Mouse (Mus musculus): Measurements from ENCODE around the gene Abca7. TPM values are rescaled to one million over a fixed set of nuclear protein-coding genes. Genes with fewer than 3 reads are reported as not detected.

Abca7 gene
- polyA plus RNA-seq, 1 experiment from 2014 or later, result 4.1 TPM

DNA sequence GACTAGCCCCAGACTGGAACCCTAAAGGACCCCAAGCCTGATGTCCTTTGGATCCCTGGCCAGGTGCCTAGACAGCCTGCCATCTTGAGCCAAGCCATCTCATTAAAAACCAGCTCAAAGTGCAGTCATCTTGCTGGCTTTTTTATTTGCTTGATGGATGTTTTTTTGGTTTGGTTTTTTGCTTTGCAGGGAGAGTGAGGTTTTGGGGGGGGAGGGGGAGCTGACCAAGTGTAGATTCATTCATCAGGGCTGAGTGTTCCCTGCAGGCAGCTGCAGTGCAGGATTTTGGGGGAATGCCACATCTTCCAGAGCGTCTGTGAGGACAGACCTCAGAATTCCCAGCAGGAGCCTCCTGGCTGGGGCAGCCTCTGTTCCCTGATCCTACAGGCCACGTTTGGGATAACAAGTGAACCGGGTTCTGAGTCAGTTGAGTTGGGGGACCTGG lies 27.1 kb upstream of the Abca7 start:
- Histone ChIP-seq H3K9ac (ENCODE audit: low read depth, low read length) (no peak overlapping the region), H3K27me3 (ENCODE audit: control insufficient read depth, insufficient read depth, low read depth, low read length) (peaks cover 20% of the 10 kb centered on the region), H3K27ac (ENCODE audit: low read length) (no peak overlapping the region), H3K4me3 (ENCODE audit: low read depth, low read length) (no peak overlapping the region), H3K9me3 (replicated peaks; ENCODE audit: control insufficient read depth, low read length, poor library complexity, severe bottlenecking) (no peaks in the 10 kb centered on the region), H3K4me1 (ENCODE audit: control insufficient read depth, insufficient read depth, low read length) (0 out of 2 replicates have a peak, but pooled peaks cover 3% of the 10 kb centered on the region), H3K36me3 (ENCODE audit: control insufficient read depth, insufficient read depth, low read length) (peaks cover 16% of the 10 kb centered on the region), H3K4me2 (ENCODE audit: low read length) (no peak overlapping the region)
- WGBS, result 16% methylated on average over 3 of the region's 3 CpGs
- ATAC-seq, result no peak

DNA sequence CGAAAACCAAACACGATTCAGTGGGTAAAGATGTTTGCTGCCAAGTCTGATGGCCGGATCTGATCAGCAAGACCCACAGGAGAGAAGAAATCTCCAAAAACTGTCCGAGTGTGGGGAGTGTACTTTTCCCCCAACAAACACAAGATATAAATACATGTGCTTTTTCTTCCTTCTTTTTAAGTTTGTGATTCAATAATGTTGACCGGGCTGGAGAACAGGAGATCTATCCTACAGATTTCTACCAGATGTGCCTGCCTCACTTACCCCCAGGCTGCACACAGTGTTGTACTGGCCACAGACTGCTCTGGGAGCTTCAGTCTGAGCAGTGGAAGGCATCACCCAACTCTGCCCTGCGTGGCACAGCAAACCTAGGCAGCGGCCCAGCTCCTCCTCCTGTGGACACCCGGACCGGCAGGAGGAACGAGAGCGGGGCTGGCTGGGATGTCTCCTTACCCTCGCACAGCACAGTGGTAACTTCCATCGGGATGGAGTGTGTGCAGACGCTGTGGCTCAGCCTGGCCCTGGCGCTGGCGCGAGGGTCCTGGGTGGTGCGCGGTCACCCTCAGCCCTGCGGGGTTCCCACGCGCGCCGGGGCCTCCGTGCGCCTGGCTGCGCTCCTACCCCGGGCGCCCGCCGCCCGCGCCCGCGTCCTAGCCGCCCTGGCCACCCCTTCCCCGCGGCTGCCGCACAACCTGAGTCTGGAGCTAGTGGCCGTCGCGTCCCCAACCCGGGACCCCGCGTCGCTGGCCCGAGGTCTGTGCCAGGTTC lies 25.7 kb upstream of the Abca7 start, which contains the start of gene Grin3b:
Gene Grin3b (plus strand): TSS at position 301 of the 768 bp plus-strand sequence.
- Histone ChIP-seq H3K4me1 (ENCODE audit: control insufficient read depth, insufficient read depth, low read length) (0 out of 2 replicates have a peak, but pooled peaks cover 3% of the 10 kb centered on the region), H3K4me3 (ENCODE audit: low read depth, low read length) (peak within 1 kb of the TSS; percentile 36), H3K27ac (ENCODE audit: low read length) (no peak within 1 kb of the TSS), H3K4me2 (ENCODE audit: low read length) (peak within 1 kb of the TSS; percentile 56), H3K36me3 (ENCODE audit: control insufficient read depth, insufficient read depth, low read length) (peaks cover 18% of the 10 kb centered on the region), H3K9me3 (replicated peaks; ENCODE audit: control insufficient read depth, low read length, poor library complexity, severe bottlenecking) (no peaks in the 10 kb centered on the region), H3K9ac (ENCODE audit: low read depth, low read length) (peak within 1 kb of the TSS; percentile 52), H3K27me3 (ENCODE audit: control insufficient read depth, insufficient read depth, low read depth, low read length) (peaks cover 20% of the 10 kb centered on the region)
- 8% methylated on average over 47 of the region's 47 CpGs for WGBS
- 0 out of 2 replicates have a peak, but pooled peaks have one; percentile 16 for ATAC-seq

DNA sequence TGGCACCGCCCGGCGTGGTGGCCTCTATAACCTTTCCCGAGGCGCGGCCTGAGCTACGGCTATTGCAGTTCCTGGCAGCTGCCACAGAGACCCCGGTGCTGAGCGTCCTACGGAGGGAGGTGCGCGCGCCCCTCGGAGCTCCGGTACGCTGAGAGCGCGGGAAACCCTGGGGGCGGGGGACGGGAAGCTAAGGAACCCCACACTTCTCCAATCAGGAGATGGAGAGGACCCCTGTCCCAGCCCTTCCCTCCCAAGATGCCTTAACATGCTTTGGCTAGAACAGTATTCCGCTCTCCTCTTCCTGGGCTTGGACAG lies 25.2 kb upstream of the Abca7 start:
- no peak for ATAC-seq
- H3K27me3 ChIP-seq (ENCODE audit: control insufficient read depth, insufficient read depth, low read depth, low read length), result peaks cover 20% of the 10 kb centered on the region
- H3K9me3 ChIP-seq (replicated peaks; ENCODE audit: control insufficient read depth, low read length, poor library complexity, severe bottlenecking), result no peaks in the 10 kb centered on the region
- 0 out of 2 replicates have a peak, but pooled peaks cover 3% of the 10 kb centered on the region for H3K4me1 ChIP-seq (ENCODE audit: control insufficient read depth, insufficient read depth, low read length)
- H3K4me2 ChIP-seq (ENCODE audit: low read length), result peak overlapping the region; percentile 56
- H3K36me3 ChIP-seq (ENCODE audit: control insufficient read depth, insufficient read depth, low read length), result peaks cover 24% of the 10 kb centered on the region
- 10% methylated on average over 20 of the region's 21 CpGs for WGBS
- H3K27ac ChIP-seq (ENCODE audit: low read length), result no peak overlapping the region
- peak overlapping the region; percentile 52 for H3K9ac ChIP-seq (ENCODE audit: low read depth, low read length)
- peak overlapping the region; percentile 36 for H3K4me3 ChIP-seq (ENCODE audit: low read depth, low read length)

DNA sequence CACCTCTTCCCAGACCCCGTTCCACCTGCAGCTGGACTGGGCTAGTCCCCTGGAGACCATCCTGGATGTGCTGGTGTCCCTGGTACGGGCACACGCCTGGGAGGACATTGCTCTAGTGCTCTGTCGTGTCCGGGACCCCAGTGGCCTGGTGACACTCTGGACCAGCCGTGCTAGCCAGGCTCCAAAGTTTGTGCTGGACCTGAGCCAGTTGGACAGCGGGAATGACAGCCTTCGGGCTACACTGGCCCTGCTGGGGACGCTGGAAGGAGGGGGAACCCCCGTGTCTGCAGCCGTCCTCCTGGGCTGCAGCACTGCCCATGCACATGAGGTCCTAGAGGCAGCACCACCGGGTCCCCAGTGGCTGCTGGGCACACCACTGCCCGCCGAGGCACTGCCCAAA lies 23.5 kb upstream of the Abca7 start:
- 70% methylated on average over 14 of the region's 14 CpGs for WGBS
- Histone ChIP-seq H3K4me2 (ENCODE audit: low read length) (no peak overlapping the region), H3K27me3 (ENCODE audit: control insufficient read depth, insufficient read depth, low read depth, low read length) (peaks cover 20% of the 10 kb centered on the region), H3K4me1 (ENCODE audit: control insufficient read depth, insufficient read depth, low read length) (0 out of 2 replicates have a peak, but pooled peaks cover 3% of the 10 kb centered on the region), H3K27ac (ENCODE audit: low read length) (no peak overlapping the region), H3K4me3 (ENCODE audit: low read depth, low read length) (no peak overlapping the region), H3K36me3 (ENCODE audit: control insufficient read depth, insufficient read depth, low read length) (peaks cover 28% of the 10 kb centered on the region), H3K9ac (ENCODE audit: low read depth, low read length) (no peak overlapping the region), H3K9me3 (replicated peaks; ENCODE audit: control insufficient read depth, low read length, poor library complexity, severe bottlenecking) (no peaks in the 10 kb centered on the region)
- ATAC-seq, result no peak

DNA sequence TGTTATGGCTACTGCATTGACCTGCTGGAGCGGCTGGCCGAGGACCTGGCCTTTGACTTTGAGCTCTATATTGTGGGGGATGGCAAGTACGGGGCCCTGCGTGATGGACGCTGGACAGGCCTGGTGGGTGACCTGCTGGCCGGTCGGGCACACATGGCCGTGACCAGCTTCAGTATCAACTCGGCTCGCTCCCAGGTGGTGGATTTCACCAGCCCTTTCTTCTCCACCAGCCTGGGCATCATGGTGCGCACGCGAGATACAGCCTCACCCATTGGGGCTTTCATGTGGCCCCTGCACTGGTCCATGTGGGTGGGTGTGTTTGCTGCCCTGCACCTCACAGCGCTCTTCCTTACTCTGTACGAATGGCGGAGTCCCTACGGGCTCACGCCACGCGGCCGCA lies 22.2 kb upstream of the Abca7 start:
- H3K4me1 ChIP-seq (ENCODE audit: control insufficient read depth, insufficient read depth, low read length), result 0 out of 2 replicates have a peak, but pooled peaks cover 3% of the 10 kb centered on the region
- no peak overlapping the region for H3K9ac ChIP-seq (ENCODE audit: low read depth, low read length)
- no peak overlapping the region for H3K27ac ChIP-seq (ENCODE audit: low read length)
- H3K4me3 ChIP-seq (ENCODE audit: low read depth, low read length), result no peak overlapping the region
- 93% methylated on average over 21 of the region's 21 CpGs for WGBS
- H3K9me3 ChIP-seq (replicated peaks; ENCODE audit: control insufficient read depth, low read length, poor library complexity, severe bottlenecking), result no peaks in the 10 kb centered on the region
- H3K36me3 ChIP-seq (ENCODE audit: control insufficient read depth, insufficient read depth, low read length), result peaks cover 40% of the 10 kb centered on the region
- ATAC-seq, result no peak
- H3K4me2 ChIP-seq (ENCODE audit: low read length), result no peak overlapping the region
- peaks cover 20% of the 10 kb centered on the region for H3K27me3 ChIP-seq (ENCODE audit: control insufficient read depth, insufficient read depth, low read depth, low read length)

DNA sequence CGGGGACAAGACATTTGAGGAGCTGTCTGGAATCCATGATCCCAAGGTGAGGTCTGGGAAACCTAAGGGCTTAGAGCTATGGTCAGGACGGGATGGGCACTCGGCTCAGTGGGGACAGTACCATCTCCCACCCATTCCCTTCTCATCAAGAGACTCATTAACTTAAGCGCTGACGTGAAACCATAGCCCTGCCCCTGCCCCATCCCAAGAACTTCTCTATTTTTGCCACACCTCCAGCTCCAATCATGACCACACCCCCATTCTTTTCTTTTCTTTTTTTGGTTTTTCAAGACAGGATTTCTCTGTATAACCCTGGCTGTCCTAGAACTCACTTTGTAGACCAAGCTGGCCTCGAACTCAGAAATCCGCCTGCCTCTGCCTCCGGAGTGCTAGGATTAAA lies 21.6 kb upstream of the Abca7 start:
- H3K36me3 ChIP-seq (ENCODE audit: control insufficient read depth, insufficient read depth, low read length), result peaks cover 43% of the 10 kb centered on the region
- 92% methylated on average over 8 of the region's 8 CpGs for WGBS

DNA sequence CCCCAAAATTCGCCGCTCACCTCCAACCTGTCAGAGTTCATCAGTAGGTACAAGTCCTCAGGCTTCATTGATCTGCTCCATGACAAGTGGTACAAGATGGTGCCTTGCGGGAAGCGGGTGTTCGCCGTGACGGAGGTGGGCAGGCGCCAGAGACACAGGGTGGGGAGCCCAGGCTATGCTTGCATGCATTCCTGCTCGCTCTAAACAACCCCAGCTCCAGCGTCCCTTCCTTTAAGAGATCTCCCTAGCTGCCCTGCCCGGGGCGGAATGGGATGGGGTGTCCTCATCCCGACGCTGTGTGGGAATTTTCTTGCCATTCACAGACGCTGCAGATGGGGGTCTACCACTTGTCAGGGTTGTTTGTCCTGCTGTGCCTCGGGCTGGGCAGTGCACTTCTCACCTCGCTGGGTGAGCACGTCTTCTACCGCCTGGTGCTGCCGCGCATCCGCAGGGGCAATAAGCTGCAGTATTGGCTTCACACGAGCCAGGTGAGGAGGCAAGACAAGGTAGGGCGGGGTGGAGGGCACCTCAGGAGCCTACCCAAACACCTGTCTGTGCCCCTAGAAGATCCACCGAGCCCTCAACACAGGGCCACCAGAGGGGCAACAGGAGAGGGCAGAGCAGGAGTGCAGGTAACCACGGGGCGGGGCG lies 20.1 kb upstream of the Abca7 start:
- H3K4me2 ChIP-seq (ENCODE audit: low read length), result no peak overlapping the region
- 0 out of 2 replicates have a peak, but pooled peaks cover under 1% of the 10 kb centered on the region for H3K4me1 ChIP-seq (ENCODE audit: control insufficient read depth, insufficient read depth, low read length)
- 82% methylated on average over 27 of the region's 28 CpGs for WGBS
- H3K27ac ChIP-seq (ENCODE audit: low read length), result no peak overlapping the region
- no peaks in the 10 kb centered on the region for H3K9me3 ChIP-seq (replicated peaks; ENCODE audit: control insufficient read depth, low read length, poor library complexity, severe bottlenecking)
- no peak overlapping the region for H3K9ac ChIP-seq (ENCODE audit: low read depth, low read length)
- H3K36me3 ChIP-seq (ENCODE audit: control insufficient read depth, insufficient read depth, low read length), result peaks cover 43% of the 10 kb centered on the region
- ATAC-seq, result no peak
- no peak overlapping the region for H3K4me3 ChIP-seq (ENCODE audit: low read depth, low read length)
- H3K27me3 ChIP-seq (ENCODE audit: control insufficient read depth, insufficient read depth, low read depth, low read length), result peaks cover 9% of the 10 kb centered on the region

More for the DNA sequence above, 21.6 kb upstream of the Abca7 start:
- Histone ChIP-seq H3K4me3 (ENCODE audit: low read depth, low read length) (no peak overlapping the region), H3K9ac (ENCODE audit: low read depth, low read length) (no peak overlapping the region), H3K4me2 (ENCODE audit: low read length) (no peak overlapping the region), H3K9me3 (replicated peaks; ENCODE audit: control insufficient read depth, low read length, poor library complexity, severe bottlenecking) (no peaks in the 10 kb centered on the region), H3K27ac (ENCODE audit: low read length) (no peak overlapping the region), H3K4me1 (ENCODE audit: control insufficient read depth, insufficient read depth, low read length) (0 out of 2 replicates have a peak, but pooled peaks cover 3% of the 10 kb centered on the region), H3K27me3 (ENCODE audit: control insufficient read depth, insufficient read depth, low read depth, low read length) (peaks cover 16% of the 10 kb centered on the region)
- ATAC-seq, result no peak

DNA sequence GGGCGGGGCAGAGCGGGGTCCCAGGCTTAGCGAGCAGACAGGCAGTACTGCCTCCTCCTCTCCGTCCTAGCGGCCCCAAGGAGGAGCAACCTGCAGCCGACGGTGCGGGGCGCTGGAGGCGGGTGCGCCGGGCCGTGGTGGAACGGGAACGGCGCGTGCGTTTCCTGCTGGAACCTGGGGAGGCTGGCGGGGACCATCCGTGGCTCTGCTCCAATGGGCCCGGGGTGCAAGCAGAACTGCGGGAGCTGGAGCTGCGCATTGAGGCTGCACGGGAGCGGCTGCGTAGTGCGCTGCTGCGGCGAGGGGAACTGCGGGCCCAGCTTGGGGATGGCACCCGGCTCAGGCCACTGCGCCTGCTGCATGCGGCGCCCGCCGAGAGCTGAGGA lies 19.6 kb upstream of the Abca7 start:
- ATAC-seq, result no peak
- H3K27ac ChIP-seq (ENCODE audit: low read length), result no peak overlapping the region
- 74% methylated on average over 35 of the region's 36 CpGs for WGBS

DNA sequence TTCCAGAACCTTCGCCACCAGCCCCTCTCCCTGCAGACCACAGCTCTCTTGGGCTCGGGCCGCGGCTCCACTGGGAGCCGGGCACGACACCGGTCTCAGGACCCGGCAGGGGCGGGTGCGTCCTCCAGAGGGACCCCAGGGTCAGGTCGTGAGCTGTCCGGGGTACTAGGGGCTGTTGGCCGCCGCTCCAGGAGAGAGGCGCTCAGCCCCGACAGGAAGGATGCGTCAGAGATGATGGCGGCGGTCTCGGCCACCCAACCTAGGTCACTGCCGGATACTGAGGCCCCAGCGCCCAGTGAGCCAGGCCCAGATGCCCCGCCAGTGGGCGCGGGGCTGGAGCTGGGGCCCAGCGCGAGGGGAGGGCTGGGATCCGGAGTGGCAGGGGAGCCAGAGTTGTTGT lies 19.0 kb upstream of the Abca7 start:
- no peak for ATAC-seq
- Histone ChIP-seq H3K4me3 (ENCODE audit: low read depth, low read length) (no peak overlapping the region), H3K27me3 (ENCODE audit: control insufficient read depth, insufficient read depth, low read depth, low read length) (no peaks in the 10 kb centered on the region; the same call in none of the 2 replicates), H3K9me3 (replicated peaks; ENCODE audit: control insufficient read depth, low read length, poor library complexity, severe bottlenecking) (no peaks in the 10 kb centered on the region), H3K4me2 (ENCODE audit: low read length) (no peak overlapping the region), H3K4me1 (ENCODE audit: control insufficient read depth, insufficient read depth, low read length) (peaks cover 10% of the 10 kb centered on the region), H3K36me3 (ENCODE audit: control insufficient read depth, insufficient read depth, low read length) (peaks cover 43% of the 10 kb centered on the region), H3K27ac (ENCODE audit: low read length) (no peak overlapping the region), H3K9ac (ENCODE audit: low read depth, low read length) (no peak overlapping the region)
- 84% methylated on average over 28 of the region's 28 CpGs for WGBS

More for the DNA sequence above, 19.6 kb upstream of the Abca7 start:
- Histone ChIP-seq H3K4me1 (ENCODE audit: control insufficient read depth, insufficient read depth, low read length) (peaks cover 6% of the 10 kb centered on the region), H3K9ac (ENCODE audit: low read depth, low read length) (no peak overlapping the region), H3K4me2 (ENCODE audit: low read length) (no peak overlapping the region), H3K27me3 (ENCODE audit: control insufficient read depth, insufficient read depth, low read depth, low read length) (peaks cover 4% of the 10 kb centered on the region), H3K4me3 (ENCODE audit: low read depth, low read length) (no peak overlapping the region), H3K36me3 (ENCODE audit: control insufficient read depth, insufficient read depth, low read length) (peaks cover 43% of the 10 kb centered on the region), H3K9me3 (replicated peaks; ENCODE audit: control insufficient read depth, low read length, poor library complexity, severe bottlenecking) (no peaks in the 10 kb centered on the region)

Measured in midbrain, embryonic 16.5 days (tissue).